Mouse (Mus musculus) stomach, embryonic 15.5 days (tissue): ENCODE results near the gene Bcl2l15. TPM values are rescaled to one million over a fixed set of nuclear protein-coding genes. Genes with fewer than 3 reads are reported as not detected.
"Not testable (repeated sequence)": the region's sequence is repeated elsewhere in the genome, so short reads cannot be mapped to it uniquely, and the experiment has no call there.

ENCODE experiments used
- ATAC-seq: fragments of 200-750 bp; cut with Nextera tagmentation; 2 replicates; pipeline ENCODE4 v1.8.0; 2017; ENCODE audit warnings: low read depth, moderate number of reproducible peaks, moderate TSS enrichment; ENCODE audit not compliant: insufficient read depth, low FRiP score
- H3K27ac ChIP-seq: fragments of 300-500 bp; sonication (generic); 2 replicates; pipeline ENCODE4 v1.5.1; 2015; ENCODE audit warnings: mild to moderate bottlenecking, inconsistent platforms
- H3K27me3 ChIP-seq: fragments of 300-500 bp; sonication (generic); replicated peaks from 2 replicates; pipeline ENCODE4 v1.6.1; 2015; ENCODE audit warnings: inconsistent platforms
- H3K36me3 ChIP-seq: fragments of 300-500 bp; sonication (generic); 2 replicates; pipeline ENCODE4 v1.6.1; 2015; ENCODE audit warnings: inconsistent platforms
- H3K4me1 ChIP-seq: fragments of 300-500 bp; sonication (generic); 2 replicates; pipeline ENCODE4 v1.6.1; 2015; ENCODE audit warnings: inconsistent platforms
- H3K4me2 ChIP-seq: fragments of 300-500 bp; sonication (generic); 2 replicates; pipeline ENCODE4 v1.6.1; 2015; ENCODE audit warnings: mild to moderate bottlenecking, inconsistent platforms
- H3K4me3 ChIP-seq: fragments of 300-500 bp; sonication (generic); replicated peaks from 2 replicates; pipeline ENCODE4 v1.5.1; 2015; ENCODE audit warnings: inconsistent platforms
- H3K9ac ChIP-seq: fragments of 300-500 bp; sonication (generic); 2 replicates; pipeline ENCODE4 v1.6.1; 2015; ENCODE audit warnings: inconsistent platforms
- H3K9me3 ChIP-seq: fragments of 300-500 bp; sonication (generic); 2 replicates; pipeline ENCODE4 v1.6.1; 2016; ENCODE audit warnings: inconsistent platforms
- WGBS: fragments of 180-500 bp; shearing (Covaris S2); methylation state at CpG from one replicate; pipeline ENCODE4 v1.1.7; 2015; 5-methylcytosine and 5-hydroxymethylcytosine counted together
- polyA plus RNA-seq: library from polyadenylated mRNA; unstranded; fragments of >200 nt; fragmentation: Nextera tagmentation; extraction: Ambion mirVana; gene quantifications from 2 replicates; pipeline ENCODE4 v1.2.1, GENCODE M21; 2015

The Bcl2l15 gene
- polyA plus RNA-seq, 1 experiment from 2014 or later = 0.68 TPM

GRCm38 (mm10) chr3:103801631-103802531, 30.5 kb upstream of the Bcl2l15 start:
- WGBS = 52% methylated on average over 10 of the region's 10 CpGs
- H3K9ac ChIP-seq = no peak overlapping the region
- no peak overlapping the region for H3K4me3 ChIP-seq
- H3K4me1 ChIP-seq = peaks cover 10% of the 10 kb centered on the region; the same call in 1 of the 2 replicates
- peak; percentile 82 for ATAC-seq
- no peaks in the 10 kb centered on the region for H3K9me3 ChIP-seq
- no peaks in the 10 kb centered on the region for H3K27me3 ChIP-seq
- peak overlapping the region; percentile 81 for H3K27ac ChIP-seq
- H3K4me2 ChIP-seq = peak overlapping the region; percentile 10; the same call in 1 of the 2 replicates
- H3K36me3 ChIP-seq = peaks cover 22% of the 10 kb centered on the region

- WGBS = 78% methylated on average over 8 of the region's 8 CpGs
- peaks cover 10% of the 10 kb centered on the region; the same call in 1 of the 2 replicates for H3K4me1 ChIP-seq
- no peak for ATAC-seq
- H3K27ac ChIP-seq = no peak overlapping the region
- H3K4me2 ChIP-seq = no peak overlapping the region
- H3K27me3 ChIP-seq = no peaks in the 10 kb centered on the region
- no peak overlapping the region for H3K9ac ChIP-seq
- peaks cover 24% of the 10 kb centered on the region for H3K36me3 ChIP-seq
- H3K9me3 ChIP-seq = no peaks in the 10 kb centered on the region
- H3K4me3 ChIP-seq = no peak overlapping the region
These were observed 29.5 kb upstream of the Bcl2l15 start for GRCm38 (mm10) chr3:103802861-103803260.

DNA sequence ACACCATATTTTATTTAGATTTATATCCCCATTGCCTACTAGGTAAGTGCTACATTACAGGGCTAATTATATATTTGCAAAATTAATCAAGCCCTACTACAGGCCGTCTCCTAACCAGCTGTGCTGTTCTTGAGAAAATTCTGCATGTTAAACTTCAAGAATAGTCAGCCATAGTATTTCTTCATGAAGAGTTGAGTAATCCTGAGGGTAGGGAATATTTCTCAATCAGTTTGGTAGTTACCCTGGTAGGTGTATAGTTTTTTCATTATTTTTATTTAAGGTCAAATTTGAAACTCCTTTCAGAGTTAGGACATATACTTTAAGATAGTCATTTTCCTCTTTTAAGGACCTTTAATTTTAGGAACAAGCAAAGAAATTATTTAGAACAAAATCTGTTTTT, 26.7 kb upstream of the Bcl2l15 start:
- no peaks in the 10 kb centered on the region for H3K27me3 ChIP-seq
- no peak overlapping the region for H3K9ac ChIP-seq
- H3K4me1 ChIP-seq = peaks cover 10% of the 10 kb centered on the region; the same call in 1 of the 2 replicates
- peaks cover 24% of the 10 kb centered on the region for H3K36me3 ChIP-seq
- H3K4me2 ChIP-seq = no peak overlapping the region
- ATAC-seq = no peak
- no peaks in the 10 kb centered on the region for H3K9me3 ChIP-seq
- H3K4me3 ChIP-seq = no peak overlapping the region
- 91% methylated on average over 1 of the region's 1 CpGs for WGBS
- no peak overlapping the region for H3K27ac ChIP-seq

- H3K4me2 ChIP-seq = peak within 1 kb of the TSS; percentile 76
- peaks cover 15% of the 10 kb centered on the region for H3K36me3 ChIP-seq
- ATAC-seq = peak; percentile 92
- peak within 1 kb of the TSS; percentile 86 for H3K4me3 ChIP-seq
- peak within 1 kb of the TSS; percentile 83 for H3K9ac ChIP-seq
- WGBS = under 1% methylated on average over 66 of the region's 70 CpGs
- no peaks in the 10 kb centered on the region for H3K27me3 ChIP-seq
- no peaks in the 10 kb centered on the region for H3K4me1 ChIP-seq
- H3K9me3 ChIP-seq = no peaks in the 10 kb centered on the region
- peak within 1 kb of the TSS; percentile 95 for H3K27ac ChIP-seq
These were observed 23.3 kb upstream of the Bcl2l15 start, which contains the start of the genes Dclre1b, Ap4b1 and Gm43064 for GRCm38 (mm10) chr3:103808891-103809798. Gene Dclre1b, minus strand, starts transcription at chr3:103809444. Gene Ap4b1, plus strand, starts transcription at chr3:103809520. Gene Gm43064, plus strand, starts transcription at chr3:103809573.

- Histone ChIP-seq H3K36me3 (peaks cover 11% of the 10 kb centered on the region), H3K27ac (peak overlapping the region; percentile 95), H3K4me1 (no peaks in the 10 kb centered on the region), H3K9ac (peak overlapping the region; percentile 83), H3K27me3 (no peaks in the 10 kb centered on the region), H3K4me2 (peak overlapping the region; percentile 66), H3K4me3 (peak overlapping the region; percentile 86), H3K9me3 (no peaks in the 10 kb centered on the region)
- WGBS = 2% methylated on average over 14 of the region's 14 CpGs
- ATAC-seq = peak; percentile 33; the same call in 1 of the 2 replicates
These were observed 22.6 kb upstream of the Bcl2l15 start for GRCm38 (mm10) chr3:103809799-103810150.

- Histone ChIP-seq H3K9me3 (no peaks in the 10 kb centered on the region), H3K27me3 (no peaks in the 10 kb centered on the region), H3K27ac (no peak overlapping the region), H3K36me3 (peaks cover 11% of the 10 kb centered on the region), H3K4me1 (no peaks in the 10 kb centered on the region), H3K9ac (no peak overlapping the region), H3K4me2 (no peak overlapping the region), H3K4me3 (no peak overlapping the region)
- 83% methylated on average over 6 of the region's 6 CpGs for WGBS
- no peak for ATAC-seq
These were observed 21.4 kb upstream of the Bcl2l15 start for GRCm38 (mm10) chr3:103810967-103811366.

DNA sequence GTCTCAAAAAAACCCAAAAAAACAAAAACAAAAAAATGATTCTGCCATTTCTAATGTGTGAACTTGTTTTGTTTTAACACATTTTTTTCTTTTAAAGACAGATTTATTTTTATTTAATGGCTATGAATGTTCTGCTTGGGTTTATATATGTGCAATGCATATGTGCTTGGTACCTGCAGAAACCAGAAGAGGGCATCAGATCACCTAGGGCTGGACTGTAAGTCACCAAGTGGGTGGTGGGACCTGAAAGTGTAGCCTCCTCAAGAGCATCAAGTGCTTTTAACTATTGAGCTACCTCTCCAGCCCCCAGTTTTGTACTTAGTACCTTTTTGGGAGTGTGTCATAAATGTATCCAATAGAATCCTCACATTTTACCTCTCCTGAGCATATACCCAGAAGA, 4.9 kb upstream of the Bcl2l15 start:
- Histone ChIP-seq H3K27me3 (no peaks in the 10 kb centered on the region), H3K36me3 (no peaks in the 10 kb centered on the region), H3K4me1 (no peaks in the 10 kb centered on the region), H3K9me3 (no peaks in the 10 kb centered on the region), H3K27ac (no peak overlapping the region), H3K4me2 (no peak overlapping the region), H3K9ac (no peak overlapping the region), H3K4me3 (no peak overlapping the region)
- ATAC-seq = no peak

DNA sequence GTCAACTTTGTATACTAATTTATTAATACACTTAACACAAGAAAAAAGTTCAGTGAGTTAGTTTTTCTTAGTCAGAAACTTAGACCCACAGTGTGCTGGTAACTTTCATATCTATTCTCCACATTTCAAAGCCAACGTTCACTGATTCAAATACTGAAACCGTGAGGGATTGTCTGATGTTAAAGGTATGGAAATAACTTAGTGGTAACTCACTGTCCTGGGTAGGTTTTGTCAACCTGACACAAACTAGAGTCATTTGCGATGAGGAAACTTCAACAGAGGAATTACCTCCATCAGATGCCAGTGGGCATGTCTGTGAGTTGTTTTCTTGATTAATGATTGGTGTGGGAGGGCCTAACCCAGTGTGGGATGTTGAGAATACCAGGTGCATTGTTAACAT, 3.4 kb upstream of the Bcl2l15 start:
- Histone ChIP-seq H3K9me3 (no peaks in the 10 kb centered on the region), H3K9ac (no peak overlapping the region), H3K4me1 (no peaks in the 10 kb centered on the region), H3K27ac (no peak overlapping the region), H3K36me3 (no peaks in the 10 kb centered on the region), H3K4me3 (no peak overlapping the region), H3K4me2 (no peak overlapping the region), H3K27me3 (no peaks in the 10 kb centered on the region)
- WGBS = 78% methylated on average over 3 of the region's 3 CpGs
- no peak for ATAC-seq

GRCm38 (mm10) chr3:103830681-103831080, 1.7 kb upstream of the Bcl2l15 start:
- H3K4me3 ChIP-seq, ATAC-seq, H3K36me3 ChIP-seq, H3K9ac ChIP-seq, H3K4me2 ChIP-seq, H3K9me3 ChIP-seq, H3K4me1 ChIP-seq, H3K27ac ChIP-seq, H3K27me3 ChIP-seq: not testable (repeated sequence)
- 61% methylated on average over 1 of the region's 1 CpGs for WGBS

GRCm38 (mm10) chr3:103831146-103831545, 1.3 kb upstream of the Bcl2l15 start:
- no peak overlapping the region for H3K9ac ChIP-seq
- H3K4me2 ChIP-seq = no peak overlapping the region
- H3K4me3 ChIP-seq = no peak overlapping the region
- H3K27me3 ChIP-seq = no peaks in the 10 kb centered on the region
- no peak overlapping the region for H3K27ac ChIP-seq
- H3K9me3 ChIP-seq = no peaks in the 10 kb centered on the region
- H3K36me3 ChIP-seq = no peaks in the 10 kb centered on the region
- H3K4me1 ChIP-seq = no peaks in the 10 kb centered on the region
- no peak for ATAC-seq
- WGBS = 78% methylated on average over 7 of the region's 7 CpGs

DNA sequence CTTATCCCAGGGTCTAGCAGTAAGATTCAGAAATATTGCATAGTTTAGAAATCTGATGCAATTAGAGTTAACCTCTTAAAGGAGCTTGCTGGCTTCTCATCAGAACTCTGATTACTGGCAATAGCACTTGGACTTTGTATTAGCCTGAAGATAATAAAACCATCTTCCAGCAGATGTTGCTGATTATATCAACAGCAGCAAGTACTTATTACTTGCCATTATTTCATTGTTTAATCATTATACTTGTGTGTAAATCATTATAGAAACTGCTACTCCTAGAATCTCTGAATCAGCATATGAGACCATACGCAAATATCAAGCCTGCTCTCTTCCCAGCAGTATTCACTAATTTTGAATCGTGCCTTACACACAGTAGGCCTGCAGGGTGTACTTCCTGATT, 1.6 kb downstream of the Bcl2l15 start:
- no peak for ATAC-seq
- WGBS = 84% methylated on average over 2 of the region's 2 CpGs
- H3K4me2 ChIP-seq = no peak overlapping the region

More for the DNA sequence above, 1.6 kb downstream of the Bcl2l15 start:
- Histone ChIP-seq H3K27ac (no peak overlapping the region), H3K4me1 (no peaks in the 10 kb centered on the region), H3K9me3 (no peaks in the 10 kb centered on the region), H3K9ac (no peak overlapping the region), H3K4me3 (no peak overlapping the region), H3K27me3 (no peaks in the 10 kb centered on the region), H3K36me3 (no peaks in the 10 kb centered on the region)
